Mouse (Mus musculus) heart, postnatal 0 days (tissue): ENCODE measurements at regions not wholly inside any gene's neighbourhood (a gene's known extent, or its start where the extent isn't known, plus 50 kb on each side); places are given as distances from the start of the nearest gene placed in this dataset.

Experiments used
- CTCF ChIP-seq: IDR thresholded peaks from 2 replicates; pipeline ENCODE4 v1.5.1; 2016; ENCODE audit warnings: antibody characterized with exemption, control low read depth, low read depth
- EP300 ChIP-seq: IDR thresholded peaks from 2 replicates; pipeline ENCODE4 v1.6.1; 2016; ENCODE audit warnings: antibody characterized with exemption, low read depth

- TF ChIP-seq CTCF (no peak), EP300 (no peak)
Observed at GRCm38 (mm10) chr4:124143226-124143625, 225.4 kb upstream of the 4930535I16Rik start.
